Mouse (Mus musculus) stomach, embryonic 15.5 days (tissue): Measurements from ENCODE around the gene Dnajc5. TPM values are rescaled to one million over a fixed set of nuclear protein-coding genes. Genes with fewer than 3 reads are reported as not detected.
"Not testable (repeated sequence)": the region's sequence is repeated elsewhere in the genome, so short reads cannot be mapped to it uniquely, and the experiment has no call there.

Experiments used
- ATAC-seq: fragments of 200-750 bp; cut with Nextera tagmentation; 2 replicates; pipeline ENCODE4 v1.8.0; 2017; ENCODE audit warnings: low read depth, moderate number of reproducible peaks, moderate TSS enrichment; ENCODE audit not compliant: insufficient read depth, low FRiP score
- H3K27ac ChIP-seq: fragments of 300-500 bp; sonication (generic); 2 replicates; pipeline ENCODE4 v1.5.1; 2015; ENCODE audit warnings: mild to moderate bottlenecking, inconsistent platforms
- H3K27me3 ChIP-seq: fragments of 300-500 bp; sonication (generic); replicated peaks from 2 replicates; pipeline ENCODE4 v1.6.1; 2015; ENCODE audit warnings: inconsistent platforms
- H3K36me3 ChIP-seq: fragments of 300-500 bp; sonication (generic); 2 replicates; pipeline ENCODE4 v1.6.1; 2015; ENCODE audit warnings: inconsistent platforms
- H3K4me1 ChIP-seq: fragments of 300-500 bp; sonication (generic); 2 replicates; pipeline ENCODE4 v1.6.1; 2015; ENCODE audit warnings: inconsistent platforms
- H3K4me2 ChIP-seq: fragments of 300-500 bp; sonication (generic); 2 replicates; pipeline ENCODE4 v1.6.1; 2015; ENCODE audit warnings: mild to moderate bottlenecking, inconsistent platforms
- H3K4me3 ChIP-seq: fragments of 300-500 bp; sonication (generic); replicated peaks from 2 replicates; pipeline ENCODE4 v1.5.1; 2015; ENCODE audit warnings: inconsistent platforms
- H3K9ac ChIP-seq: fragments of 300-500 bp; sonication (generic); 2 replicates; pipeline ENCODE4 v1.6.1; 2015; ENCODE audit warnings: inconsistent platforms
- H3K9me3 ChIP-seq: fragments of 300-500 bp; sonication (generic); 2 replicates; pipeline ENCODE4 v1.6.1; 2016; ENCODE audit warnings: inconsistent platforms
- WGBS: fragments of 180-500 bp; shearing (Covaris S2); methylation state at CpG from one replicate; pipeline ENCODE4 v1.1.7; 2015; 5-methylcytosine and 5-hydroxymethylcytosine counted together
- polyA plus RNA-seq: library from polyadenylated mRNA; unstranded; fragments of >200 nt; fragmentation: Nextera tagmentation; extraction: Ambion mirVana; gene quantifications from 2 replicates; pipeline ENCODE4 v1.2.1, GENCODE M21; 2015

Dnajc5 gene
- polyA plus RNA-seq, 1 experiment from 2014 or later: 76.4 TPM

GRCm38 (mm10) chr2:181493156-181493927 is 26.9 kb upstream of the Dnajc5 start, which contains the start of gene Abhd16b:
Abhd16b (plus strand) TSS chr2:181493206.
- no peak for ATAC-seq
- no peaks in the 10 kb centered on the region for H3K9me3 ChIP-seq
- no peak within 1 kb of the TSS for H3K9ac ChIP-seq
- H3K4me3 ChIP-seq: no peak within 1 kb of the TSS
- H3K36me3 ChIP-seq: no peaks in the 10 kb centered on the region
- peaks cover 5% of the 10 kb centered on the region for H3K4me1 ChIP-seq
- 79% methylated on average over 31 of the region's 31 CpGs for WGBS
- H3K27me3 ChIP-seq: no peaks in the 10 kb centered on the region
- H3K27ac ChIP-seq: no peak within 1 kb of the TSS
- H3K4me2 ChIP-seq: no peak within 1 kb of the TSS

GRCm38 (mm10) chr2:181494266-181494945 is 25.9 kb upstream of the Dnajc5 start:
- no peak overlapping the region for H3K9ac ChIP-seq
- no peaks in the 10 kb centered on the region for H3K27me3 ChIP-seq
- 75% methylated on average over 26 of the region's 26 CpGs for WGBS
- no peak overlapping the region for H3K4me2 ChIP-seq
- ATAC-seq: no peak
- H3K9me3 ChIP-seq: no peaks in the 10 kb centered on the region
- H3K27ac ChIP-seq: no peak overlapping the region
- H3K36me3 ChIP-seq: no peaks in the 10 kb centered on the region
- H3K4me3 ChIP-seq: no peak overlapping the region
- H3K4me1 ChIP-seq: peaks cover 8% of the 10 kb centered on the region

GRCm38 (mm10) chr2:181495845-181496244 is 24.4 kb upstream of the Dnajc5 start:
- not testable (repeated sequence) for H3K36me3 ChIP-seq, H3K9ac ChIP-seq, H3K4me1 ChIP-seq, H3K9me3 ChIP-seq, ATAC-seq, H3K4me3 ChIP-seq, H3K27ac ChIP-seq, H3K27me3 ChIP-seq
- peak overlapping the region; percentile 80; the same call in 1 of the 2 replicates for H3K4me2 ChIP-seq
- WGBS: 57% methylated on average over 8 of the region's 8 CpGs

GRCm38 (mm10) chr2:181496281-181496680 is 24.0 kb upstream of the Dnajc5 start:
- Histone ChIP-seq H3K9ac (no peak overlapping the region; the same call in 1 of the 2 replicates), H3K9me3 (no peaks in the 10 kb centered on the region), H3K4me1 (peaks cover 8% of the 10 kb centered on the region), H3K27me3 (no peaks in the 10 kb centered on the region), H3K36me3 (peaks cover 6% of the 10 kb centered on the region; the same call in 1 of the 2 replicates), H3K27ac (peak overlapping the region; percentile 91), H3K4me3 (peak overlapping the region; percentile 96), H3K4me2 (peak overlapping the region; percentile 80)
- 0 out of 2 replicates have a peak, but pooled peaks have one; percentile 29 for ATAC-seq
- 13% methylated on average over 8 of the region's 8 CpGs for WGBS

GRCm38 (mm10) chr2:181496831-181497547 is 23.3 kb upstream of the Dnajc5 start, which contains the start of gene Tpd52l2:
Tpd52l2 (plus strand) TSS chr2:181497142.
- under 1% methylated on average over 46 of the region's 46 CpGs for WGBS
- no peaks in the 10 kb centered on the region for H3K9me3 ChIP-seq
- H3K27ac ChIP-seq: peak within 1 kb of the TSS; percentile 98
- peaks cover 8% of the 10 kb centered on the region for H3K4me1 ChIP-seq
- H3K27me3 ChIP-seq: no peaks in the 10 kb centered on the region
- peak within 1 kb of the TSS; percentile 98 for H3K9ac ChIP-seq
- ATAC-seq: peak; percentile 96
- peaks cover 13% of the 10 kb centered on the region for H3K36me3 ChIP-seq
- H3K4me3 ChIP-seq: peak within 1 kb of the TSS; percentile 96
- H3K4me2 ChIP-seq: peak within 1 kb of the TSS; percentile 87

GRCm38 (mm10) chr2:181497548-181497875 is 22.8 kb upstream of the Dnajc5 start:
- peaks cover 8% of the 10 kb centered on the region for H3K4me1 ChIP-seq
- peak overlapping the region; percentile 98 for H3K27ac ChIP-seq
- peak overlapping the region; percentile 96 for H3K4me3 ChIP-seq
- H3K4me2 ChIP-seq: peak overlapping the region; percentile 87
- ATAC-seq: peak; percentile 82
- under 1% methylated on average over 12 of the region's 12 CpGs for WGBS
- peak overlapping the region; percentile 98 for H3K9ac ChIP-seq
- peaks cover 16% of the 10 kb centered on the region for H3K36me3 ChIP-seq
- H3K9me3 ChIP-seq: no peaks in the 10 kb centered on the region
- no peaks in the 10 kb centered on the region for H3K27me3 ChIP-seq

- Histone ChIP-seq H3K36me3 (peaks cover 25% of the 10 kb centered on the region), H3K4me2 (no peak overlapping the region), H3K4me1 (peaks cover 8% of the 10 kb centered on the region), H3K27ac (no peak overlapping the region), H3K4me3 (no peak overlapping the region), H3K27me3 (no peaks in the 10 kb centered on the region), H3K9ac (no peak overlapping the region), H3K9me3 (no peaks in the 10 kb centered on the region)
- ATAC-seq: no peak
- 67% methylated on average over 4 of the region's 4 CpGs for WGBS
Measured at GRCm38 (mm10) chr2:181498644-181499043, 21.6 kb upstream of the Dnajc5 start.

GRCm38 (mm10) chr2:181509191-181509590 is 11.1 kb upstream of the Dnajc5 start:
- no peaks in the 10 kb centered on the region for H3K9me3 ChIP-seq
- H3K4me2 ChIP-seq: no peak overlapping the region
- no peak for ATAC-seq
- 85% methylated on average over 2 of the region's 2 CpGs for WGBS
- no peaks in the 10 kb centered on the region for H3K27me3 ChIP-seq
- H3K4me1 ChIP-seq: no peaks in the 10 kb centered on the region
- no peak overlapping the region for H3K9ac ChIP-seq
- H3K27ac ChIP-seq: no peak overlapping the region
- no peak overlapping the region for H3K4me3 ChIP-seq
- H3K36me3 ChIP-seq: peaks cover 44% of the 10 kb centered on the region

- H3K4me1 ChIP-seq: no peaks in the 10 kb centered on the region
- H3K27ac ChIP-seq: no peak overlapping the region
- WGBS: 94% methylated on average over 8 of the region's 8 CpGs
- H3K36me3 ChIP-seq: peaks cover 53% of the 10 kb centered on the region
- H3K9me3 ChIP-seq: no peaks in the 10 kb centered on the region
- H3K4me3 ChIP-seq: no peak overlapping the region
- no peak overlapping the region for H3K9ac ChIP-seq
- no peak overlapping the region for H3K4me2 ChIP-seq
- ATAC-seq: no peak
- no peaks in the 10 kb centered on the region for H3K27me3 ChIP-seq
Measured at GRCm38 (mm10) chr2:181511231-181511630, 9.1 kb upstream of the Dnajc5 start.

- no peaks in the 10 kb centered on the region for H3K9me3 ChIP-seq
Measured at GRCm38 (mm10) chr2:181519201-181519600, 1.1 kb upstream of the Dnajc5 start.

GRCm38 (mm10) chr2:181520936-181521227 is 597 bp downstream of the Dnajc5 start:
- under 1% methylated on average over 17 of the region's 17 CpGs for WGBS
- peak overlapping the region; percentile 99 for H3K27ac ChIP-seq
- H3K27me3 ChIP-seq: no peaks in the 10 kb centered on the region
- H3K4me2 ChIP-seq: peak overlapping the region; percentile 57
- no peak for ATAC-seq
- H3K9ac ChIP-seq: peak overlapping the region; percentile 99
- H3K4me3 ChIP-seq: peak overlapping the region; percentile 95
- peaks cover 16% of the 10 kb centered on the region for H3K4me1 ChIP-seq
- peaks cover 16% of the 10 kb centered on the region for H3K36me3 ChIP-seq
- H3K9me3 ChIP-seq: no peaks in the 10 kb centered on the region

More at GRCm38 (mm10) chr2:181519201-181519600, 1.1 kb upstream of the Dnajc5 start:
- peak overlapping the region; percentile 95 for H3K4me3 ChIP-seq
- H3K27ac ChIP-seq: peak overlapping the region; percentile 99
- H3K27me3 ChIP-seq: no peaks in the 10 kb centered on the region
- no peak for ATAC-seq
- peak overlapping the region; percentile 57 for H3K4me2 ChIP-seq
- peaks cover 23% of the 10 kb centered on the region for H3K36me3 ChIP-seq
- H3K4me1 ChIP-seq: peaks cover 16% of the 10 kb centered on the region
- 63% methylated on average over 3 of the region's 3 CpGs for WGBS
- no peak overlapping the region for H3K9ac ChIP-seq
